Mouse (Mus musculus) lung, adult 2 months (tissue): ENCODE measurements around the gene Gm21060.
A peak's percentile ranks its signal among the peaks of the same experiment; 100 is the strongest.

Experiments
- CTCF ChIP-seq: fragments of 200-500 bp; IDR thresholded peaks from 2 replicates; pipeline ENCODE4 v1.5.1; 2011; ENCODE audit warnings: mild to moderate bottlenecking, low read length, control low read depth; ENCODE audit not compliant: insufficient read depth
- POLR2A ChIP-seq: fragments of 200-500 bp; IDR thresholded peaks from 2 replicates; pipeline ENCODE4 v1.6.1; 2011; ENCODE audit warnings: low read depth, mild to moderate bottlenecking, control low read depth, low read length, borderline replicate concordance; ENCODE audit errors: extremely low read depth

- peak; percentile 31; the same call in 1 of the 2 replicates for TF ChIP-seq CTCF
- TF ChIP-seq POLR2A, result no peak
These were observed 31.3 kb downstream of the Gm21060 start for GRCm38 (mm10) chr19:61265349-61266245.
